Mouse (Mus musculus) MEL (cell line): ENCODE data around the gene Ldhb. TPM values are rescaled to one million over a fixed set of nuclear protein-coding genes. Genes with fewer than 3 reads are reported as not detected.

Experiments
- DNase-seq: peaks from one replicate; pipeline ENCODE4 v3.0.0; 2011; ENCODE audit warnings: low read depth, low spot score
- H3K27ac ChIP-seq: 2 replicates; pipeline ENCODE4 v1.5.1; 2012; ENCODE audit warnings: low read depth, mild to moderate bottlenecking, control low read depth, low read length, moderate library complexity; ENCODE audit not compliant: control insufficient read depth
- H3K27me3 ChIP-seq, 2 experiments: fragments of 150-350 bp in 1 of 2; sonication (generic) in 1 of 2; 2 replicates each; pipeline ENCODE4 v1.6.1; 2012; ENCODE audit warnings: low read length in 2 of 2, mild to moderate bottlenecking in 2 of 2, improper control_type of control experiment in 1 of 2, moderate library complexity in 1 of 2; ENCODE audit not compliant: insufficient read depth in 2 of 2, control insufficient read depth in 1 of 2
- H3K36me3 ChIP-seq, 2 experiments: 2 replicates each; pipeline ENCODE4 v1.6.1; 2012 to 2014; ENCODE audit warnings: low read length in 2 of 2, improper control_type of control experiment in 1 of 2, inconsistent platforms in 1 of 2, mild to moderate bottlenecking in 1 of 2; ENCODE audit not compliant: insufficient read depth in 2 of 2, control insufficient read depth in 1 of 2
- H3K4me1 ChIP-seq, 2 experiments: fragments of 150-350 bp in 1 of 2; sonication (generic) in 1 of 2; 2 replicates each; pipeline ENCODE4 v1.6.1; 2012; ENCODE audit warnings: low read length in 2 of 2, improper control_type of control experiment in 1 of 2, mild to moderate bottlenecking in 1 of 2; ENCODE audit not compliant: insufficient read depth in 2 of 2, control insufficient read depth in 1 of 2
- H3K4me3 ChIP-seq, 2 experiments: fragments of 150-350 bp in 1 of 2; sonication (generic) in 1 of 2; 2 replicates each; pipeline ENCODE4 v1.5.1; 2012; ENCODE audit warnings: low read depth in 2 of 2, low read length in 2 of 2, mild to moderate bottlenecking in 2 of 2, moderate library complexity in 2 of 2, control low read depth in 1 of 2, improper control_type of control experiment in 1 of 2; ENCODE audit not compliant: control insufficient read depth in 1 of 2, insufficient read depth in 1 of 2
- H3K79me2 ChIP-seq: 2 replicates; pipeline ENCODE4 v1.6.1; 2012; ENCODE audit warnings: mild to moderate bottlenecking, low read length, moderate library complexity; ENCODE audit not compliant: control insufficient read depth, poor library complexity, insufficient read depth
- H3K9ac ChIP-seq: 2 replicates; pipeline ENCODE4 v1.6.1; 2012; ENCODE audit warnings: low read depth, mild to moderate bottlenecking, control low read depth, low read length, moderate library complexity; ENCODE audit not compliant: control insufficient read depth, poor library complexity, severe bottlenecking
- H3K9me3 ChIP-seq: fragments of 150-350 bp; sonication (generic); replicated peaks from 2 replicates; pipeline ENCODE4 v1.6.1; 2012; ENCODE audit warnings: mild to moderate bottlenecking, low read length, improper control_type of control experiment, moderate library complexity; ENCODE audit not compliant: insufficient read depth
- CHD1 ChIP-seq: IDR thresholded peaks from 2 replicates; pipeline ENCODE4 v1.6.1; 2012; ENCODE audit warnings: low read depth, mild to moderate bottlenecking, inconsistent platforms, low read length, improper control_type of control experiment
- CHD2 ChIP-seq: IDR thresholded peaks from 2 replicates; pipeline ENCODE4 v1.6.1; 2011; ENCODE audit warnings: low read length, improper control_type of control experiment
- E2F4 ChIP-seq: IDR thresholded peaks from 2 replicates; pipeline ENCODE4 v1.6.1; 2011; ENCODE audit warnings: low read depth, low read length, improper control_type of control experiment, borderline replicate concordance
- JUND ChIP-seq: IDR thresholded peaks from 2 replicates; pipeline ENCODE4 v1.6.1; 2011; ENCODE audit warnings: low read depth, mild to moderate bottlenecking, improper control_type of control experiment, low read length
- KAT2A ChIP-seq: conservative IDR thresholded peaks from 2 replicates; pipeline ENCODE4 v1.6.1; 2012; ENCODE audit warnings: low read depth, low read length, improper control_type of control experiment, inconsistent platforms
- MYC ChIP-seq: IDR thresholded peaks from 2 replicates; pipeline ENCODE4 v1.6.1; 2011; ENCODE audit warnings: low read depth, mild to moderate bottlenecking, low read length, improper control_type of control experiment, moderate library complexity
- NRF1 ChIP-seq: IDR thresholded peaks from 2 replicates; pipeline ENCODE4 v1.6.1; 2014; ENCODE audit warnings: low read depth, mild to moderate bottlenecking, inconsistent platforms, low read length, improper control_type of control experiment, moderate library complexity; ENCODE audit not compliant: poor library complexity, insufficient read depth, severe bottlenecking
- RAD21 ChIP-seq: IDR thresholded peaks from 2 replicates; pipeline ENCODE4 v1.6.1; 2011; ENCODE audit warnings: mild to moderate bottlenecking, low read depth, low read length, improper control_type of control experiment
- SIN3A ChIP-seq: IDR thresholded peaks from 2 replicates; pipeline ENCODE4 v1.6.1; 2012; ENCODE audit warnings: low read length, improper control_type of control experiment, inconsistent platforms
- SMC3 ChIP-seq: IDR thresholded peaks from 2 replicates; pipeline ENCODE4 v1.6.1; 2011; ENCODE audit warnings: low read depth, low read length, improper control_type of control experiment
- TAL1 ChIP-seq: IDR thresholded peaks from 2 replicates; pipeline ENCODE4 v1.6.1; 2012; ENCODE audit warnings: mild to moderate bottlenecking, inconsistent platforms, low read length, moderate library complexity, mixed read lengths
- TBP ChIP-seq: IDR thresholded peaks from 2 replicates; pipeline ENCODE4 v1.8.0; 2011; ENCODE audit warnings: low read depth, low read length, improper control_type of control experiment
- polyA plus RNA-seq, 2 experiments: library from polyadenylated mRNA; stranded (reverse) in 1 of 2; unstranded in 1 of 2; fragments of >175 nt in 1 of 2; fragments of >200 nt in 1 of 2; gene quantifications; 2 replicates each; pipeline versions ENCODE4 v1.2.1 to v1.2.4; 2012; ENCODE audit warnings: low replicate concordance in 2 of 2, low read depth in 1 of 2; ENCODE audit not compliant: insufficient read length in 2 of 2, insufficient read depth in 1 of 2, missing spikeins in 1 of 2
- total RNA-seq: library from RNA; depleted of rRNA; stranded (reverse); fragments of 300-350 nt; gene quantifications from 2 replicates; pipeline ENCODE4 v1.2.3, GENCODE M21; 2012; rRNA removed

Gene Ldhb
- total and polyA plus RNA-seq, 3 experiments, result not detected

- no peaks in the 10 kb centered on the region; a peak in 1 of 4 replicates for H3K27me3 ChIP-seq
- H3K36me3 ChIP-seq, result no peaks in the 10 kb centered on the region
- no peaks in the 10 kb centered on the region for H3K79me2 ChIP-seq
- H3K4me3 ChIP-seq, result no peak overlapping the region
- H3K9me3 ChIP-seq, result no peaks in the 10 kb centered on the region
- no peak overlapping the region for H3K9ac ChIP-seq
- no peaks in the 10 kb centered on the region for H3K4me1 ChIP-seq
- DNase-seq, result no peak
- H3K27ac ChIP-seq, result no peak overlapping the region
- TF ChIP-seq SMC3, result no peak
- TF ChIP-seq TBP, result no peak
- TF ChIP-seq JUND, result no peak
- no peak for TF ChIP-seq SIN3A
These were observed 54.4 kb downstream of the Ldhb start for GRCm38 (mm10) chr6:142453311-142453710.

GRCm38 (mm10) chr6:142451381-142451780 is 56.4 kb downstream of the Ldhb start:
- H3K9me3 ChIP-seq, result no peaks in the 10 kb centered on the region
- no peak overlapping the region for H3K27ac ChIP-seq
- H3K27me3 ChIP-seq, result no peaks in the 10 kb centered on the region; a peak in 1 of 4 replicates
- H3K4me1 ChIP-seq, result no peaks in the 10 kb centered on the region
- no peaks in the 10 kb centered on the region for H3K36me3 ChIP-seq
- DNase-seq, result no peak
- TF ChIP-seq MYC (no peak), KAT2A (no peak), TAL1 (no peak), RAD21 (no peak), CHD2 (no peak), CHD1 (no peak), E2F4 (no peak), NRF1 (no peak), JUND (no peak)
- no peak overlapping the region for H3K9ac ChIP-seq
- no peaks in the 10 kb centered on the region for H3K79me2 ChIP-seq
- no peak overlapping the region for H3K4me3 ChIP-seq

Other genes with a start within 250 kb of the Ldhb start
- gene Iapp, start 209.5 kb downstream of the Ldhb start, total RNA-seq, result not detected in 2 replicates
- gene Iapp, start 209.5 kb downstream of the Ldhb start, polyA plus RNA-seq, result not detected
- 0.04 TPM in 1 of 2 replicates, not detected in the other for gene Slco1a5, start 185.0 kb downstream of the Ldhb start, total RNA-seq
- not detected for gene Slco1a5, start 185.0 kb downstream of the Ldhb start, polyA plus RNA-seq
- gene Pyroxd1, start 162.3 kb downstream of the Ldhb start, total RNA-seq, result 6.7 and 7.5 TPM in 2 replicates
- gene Pyroxd1, start 162.3 kb downstream of the Ldhb start, polyA plus RNA-seq, result 1 to 10 TPM in 1 of 2 experiments, not detected in 1; 6.5 TPM
- gene Recql, start 120.9 kb downstream of the Ldhb start, total RNA-seq, result 39.1 and 39.9 TPM in 2 replicates
- 10 to 100 TPM in 1 of 2 experiments, not detected in 1; 48.4 TPM for gene Recql, start 120.9 kb downstream of the Ldhb start, polyA plus RNA-seq
- 50.9 and 54.7 TPM in 2 replicates for gene Golt1b, start 120.7 kb downstream of the Ldhb start, total RNA-seq
- gene Golt1b, start 120.7 kb downstream of the Ldhb start, polyA plus RNA-seq, result 10 to 100 TPM in 1 of 2 experiments, not detected in 1; 45.3 TPM
- gene Spx, start 94.5 kb downstream of the Ldhb start, total RNA-seq, result 0.23 and 0.69 TPM in 2 replicates
- gene Spx, start 94.5 kb downstream of the Ldhb start, polyA plus RNA-seq, result under 1 TPM in 1 of 2 experiments, not detected in 1; 0.67 TPM
- gene Gys2, start 34.8 kb downstream of the Ldhb start, total RNA-seq, result not detected in 2 replicates
- gene Gys2, start 34.8 kb downstream of the Ldhb start, polyA plus RNA-seq, result not detected
- gene Kcnj8, start 63.7 kb upstream of the Ldhb start, total RNA-seq, result not detected in 2 replicates
- not detected for gene Kcnj8, start 63.7 kb upstream of the Ldhb start, polyA plus RNA-seq
- not detected in 2 replicates for gene Abcc9, start 194.4 kb upstream of the Ldhb start, total RNA-seq
- gene Abcc9, start 194.4 kb upstream of the Ldhb start, polyA plus RNA-seq, result not detected
- 29.4 and 44.6 TPM in 2 replicates for gene Cmas, start 248.7 kb upstream of the Ldhb start, total RNA-seq
- 10 to 100 TPM in 1 of 2 experiments, not detected in 1; 55.0 TPM for gene Cmas, start 248.7 kb upstream of the Ldhb start, polyA plus RNA-seq